Mouse (Mus musculus) c-Kit-positive CD71-positive TER-119-positive erythroid progenitor cells, embryonic 14.5 days (primary cell): ENCODE results near the gene Mef2b.
"Not testable (repeated sequence)": the region's sequence is repeated elsewhere in the genome, so short reads cannot be mapped to it uniquely, and the experiment has no call there.

Source experiments
- DNase-seq: peaks from one replicate; pipeline ENCODE4 v3.0.0-alpha.2; 2013; ENCODE audit warnings: low spot score

Gene Mef2b

GRCm38 (mm10) chr8:70181212-70181902 is 41.8 kb downstream of the Mef2b start:
- peak; percentile 60 for DNase-seq

- no peak for DNase-seq
These were observed 42.4 kb downstream of the Mef2b start for GRCm38 (mm10) chr8:70181903-70182252.

DNA sequence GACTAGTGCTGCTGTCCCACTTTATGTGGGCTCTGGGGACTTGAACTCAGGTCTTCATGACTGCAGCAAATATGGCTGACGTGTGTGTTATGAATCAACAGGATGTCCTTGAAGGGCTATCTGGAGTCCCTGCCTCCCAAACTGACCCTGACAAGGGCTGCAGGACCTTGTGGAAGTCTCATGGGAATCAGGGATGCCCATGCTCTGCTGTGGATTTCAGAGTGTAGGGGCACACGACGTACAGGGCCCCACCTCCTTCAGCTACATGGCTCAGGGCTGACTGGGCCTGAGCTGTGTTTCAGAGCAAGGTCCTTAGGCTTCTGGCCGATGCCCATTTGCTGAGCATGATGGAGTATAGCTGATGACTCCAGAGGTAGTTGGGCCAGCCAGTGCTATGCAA is 43.7 kb downstream of the Mef2b start:
- no peak for DNase-seq

- DNase-seq: no peak
These were observed 49.2 kb downstream of the Mef2b start for GRCm38 (mm10) chr8:70188707-70189106.

- no peak for DNase-seq
These were observed 53.7 kb downstream of the Mef2b start for GRCm38 (mm10) chr8:70193238-70193637.

- no peak for DNase-seq
These were observed 54.7 kb downstream of the Mef2b start for GRCm38 (mm10) chr8:70194191-70194590.

DNA sequence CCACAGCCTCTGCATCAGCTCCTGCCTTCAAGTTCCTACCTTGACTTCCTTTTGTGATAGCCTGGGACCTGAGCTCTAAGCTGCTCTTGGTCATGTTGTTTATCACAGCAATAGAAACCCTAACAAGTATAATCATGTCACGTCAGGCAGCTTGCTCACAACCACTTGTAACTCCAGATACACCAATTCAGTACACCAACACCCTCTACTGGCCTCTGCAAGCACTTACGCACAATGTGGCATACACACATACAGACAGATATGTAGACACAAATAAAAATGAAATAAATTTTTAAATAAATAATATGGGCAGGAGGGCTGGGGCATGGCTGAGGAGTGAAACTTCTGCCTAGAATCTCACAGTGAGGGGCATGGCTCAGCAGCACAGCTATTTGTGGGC is 56.3 kb downstream of the Mef2b start:
- no peak for DNase-seq

- DNase-seq: no peak
These were observed 58.1 kb downstream of the Mef2b start for GRCm38 (mm10) chr8:70197603-70198002.

- peak; percentile 57 for DNase-seq
These were observed 60.7 kb downstream of the Mef2b start for GRCm38 (mm10) chr8:70200098-70200681.

DNA sequence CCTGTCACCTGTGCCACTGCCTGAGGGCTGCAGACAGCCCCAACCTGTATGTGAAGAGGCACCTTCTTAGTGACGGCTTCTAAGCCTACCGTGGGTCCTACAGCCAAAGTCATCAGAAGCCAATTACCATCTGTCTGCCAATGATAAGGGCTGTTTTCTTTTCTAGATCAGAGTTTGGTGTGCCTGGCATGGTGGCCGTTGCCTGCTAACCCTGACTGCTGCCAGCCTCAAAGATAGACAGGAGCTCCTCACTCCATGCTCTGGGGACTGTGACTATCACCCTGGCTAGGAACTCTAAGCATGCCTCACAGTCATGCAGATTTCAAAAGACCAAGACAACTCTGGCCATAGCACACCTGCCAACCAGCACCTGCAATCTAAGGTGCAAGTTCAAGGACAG is 61.9 kb downstream of the Mef2b start:
- DNase-seq: peak; percentile 82

GRCm38 (mm10) chr8:70203072-70203471 is 63.6 kb downstream of the Mef2b start:
- DNase-seq: no peak

GRCm38 (mm10) chr8:70204757-70205156 is 65.2 kb downstream of the Mef2b start:
- no peak for DNase-seq

DNA sequence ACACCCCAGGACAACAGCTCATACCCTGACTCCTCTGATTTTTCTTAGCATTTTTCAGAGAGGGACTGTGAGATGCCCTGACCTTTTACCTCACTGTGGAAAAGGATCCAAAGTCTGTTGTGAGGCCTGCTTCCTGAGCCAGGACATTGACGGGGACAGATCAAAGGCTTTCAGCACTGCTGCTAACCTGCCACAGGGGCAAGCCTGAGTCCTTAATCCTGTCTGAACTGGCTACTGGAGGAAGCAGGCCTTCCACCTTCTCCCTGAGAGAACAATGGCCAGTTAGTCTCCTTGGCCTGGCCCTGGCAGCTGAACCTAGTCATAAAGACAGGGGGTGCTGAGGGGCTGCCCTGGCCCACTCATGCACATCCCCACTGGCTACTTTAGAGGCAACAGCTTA is 68.6 kb downstream of the Mef2b start:
- DNase-seq: no peak

GRCm38 (mm10) chr8:70210538-70210937 is 71.0 kb downstream of the Mef2b start:
- no peak for DNase-seq

DNA sequence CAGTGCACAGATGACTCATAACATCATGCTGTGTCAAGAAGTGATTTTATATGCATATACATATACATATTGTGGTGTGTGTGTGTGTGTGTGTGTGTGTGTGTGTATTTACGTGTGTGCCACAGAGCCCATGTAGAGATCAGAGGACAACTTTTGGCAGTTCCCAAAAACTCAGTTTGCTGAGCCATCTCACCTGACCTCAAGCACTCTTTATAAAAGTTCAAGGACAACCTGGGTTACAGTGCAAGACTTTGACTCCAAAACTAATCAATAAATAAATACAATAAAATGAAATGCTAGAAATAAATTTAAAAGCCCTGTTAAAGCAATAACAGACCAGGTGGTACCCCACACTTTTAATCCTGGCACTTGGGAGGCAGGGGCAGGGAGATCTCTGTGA is 71.8 kb downstream of the Mef2b start:
- no peak for DNase-seq

GRCm38 (mm10) chr8:70211726-70212111 is 72.2 kb downstream of the Mef2b start:
- DNase-seq: peak; percentile 44

GRCm38 (mm10) chr8:70212112-70213055 is 72.9 kb downstream of the Mef2b start, which contains the start of gene Slc25a42:
Slc25a42 (minus strand) TSS chr8:70212305.
- peak; percentile 99 for DNase-seq

DNA sequence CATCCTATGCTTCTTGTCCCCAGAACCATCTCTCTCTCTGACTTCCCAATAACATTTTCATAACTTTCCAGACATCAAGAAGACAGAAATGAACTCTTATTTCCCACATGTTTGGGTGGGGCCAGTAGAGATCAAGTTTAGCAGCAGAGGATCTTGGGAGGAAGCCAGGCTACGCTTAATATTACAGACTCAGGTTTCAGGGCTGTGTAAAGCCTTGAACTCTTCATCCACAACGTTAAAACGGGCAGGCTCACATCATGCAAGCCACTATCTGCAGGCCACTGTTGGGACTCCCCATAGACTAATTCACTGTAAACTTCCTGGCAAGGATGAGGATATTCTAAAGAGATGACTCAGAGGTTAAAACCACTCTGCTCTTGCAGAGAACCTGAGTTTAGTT is 74.9 kb downstream of the Mef2b start:
- no peak for DNase-seq

DNA sequence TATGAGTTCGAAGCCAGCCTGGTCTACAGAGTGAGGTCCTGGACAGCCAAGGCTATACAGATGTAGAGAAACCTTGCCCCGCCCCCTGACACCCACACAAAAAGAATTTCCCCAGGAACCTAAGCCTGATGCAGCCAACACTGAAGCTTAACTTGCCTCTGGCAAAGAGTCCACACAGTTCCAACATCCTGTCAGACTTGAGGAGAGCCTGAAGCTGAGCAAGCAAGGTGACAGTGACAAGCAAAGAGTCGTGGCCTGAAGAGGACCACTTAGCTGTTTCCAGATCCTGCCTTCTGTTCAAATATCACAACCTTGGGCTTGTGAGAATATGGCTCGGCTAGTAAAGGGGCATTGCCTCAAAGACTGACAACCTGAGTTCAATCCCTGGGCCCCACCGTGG is 75.6 kb downstream of the Mef2b start:
- DNase-seq: no peak

GRCm38 (mm10) chr8:70216161-70216560 is 76.7 kb downstream of the Mef2b start:
- DNase-seq: not testable (repeated sequence)

GRCm38 (mm10) chr8:70216566-70216965 is 77.1 kb downstream of the Mef2b start:
- no peak for DNase-seq
